Mouse (Mus musculus) embryo, embryonic 11.5 days (tissue): ENCODE results near the gene Chrnb1.

Experiments
- DNase-seq: peaks from one replicate; pipeline ENCODE4 v3.0.0-alpha.2; 2012; ENCODE audit warnings: low read depth, low spot score

Chrnb1 gene

DNA sequence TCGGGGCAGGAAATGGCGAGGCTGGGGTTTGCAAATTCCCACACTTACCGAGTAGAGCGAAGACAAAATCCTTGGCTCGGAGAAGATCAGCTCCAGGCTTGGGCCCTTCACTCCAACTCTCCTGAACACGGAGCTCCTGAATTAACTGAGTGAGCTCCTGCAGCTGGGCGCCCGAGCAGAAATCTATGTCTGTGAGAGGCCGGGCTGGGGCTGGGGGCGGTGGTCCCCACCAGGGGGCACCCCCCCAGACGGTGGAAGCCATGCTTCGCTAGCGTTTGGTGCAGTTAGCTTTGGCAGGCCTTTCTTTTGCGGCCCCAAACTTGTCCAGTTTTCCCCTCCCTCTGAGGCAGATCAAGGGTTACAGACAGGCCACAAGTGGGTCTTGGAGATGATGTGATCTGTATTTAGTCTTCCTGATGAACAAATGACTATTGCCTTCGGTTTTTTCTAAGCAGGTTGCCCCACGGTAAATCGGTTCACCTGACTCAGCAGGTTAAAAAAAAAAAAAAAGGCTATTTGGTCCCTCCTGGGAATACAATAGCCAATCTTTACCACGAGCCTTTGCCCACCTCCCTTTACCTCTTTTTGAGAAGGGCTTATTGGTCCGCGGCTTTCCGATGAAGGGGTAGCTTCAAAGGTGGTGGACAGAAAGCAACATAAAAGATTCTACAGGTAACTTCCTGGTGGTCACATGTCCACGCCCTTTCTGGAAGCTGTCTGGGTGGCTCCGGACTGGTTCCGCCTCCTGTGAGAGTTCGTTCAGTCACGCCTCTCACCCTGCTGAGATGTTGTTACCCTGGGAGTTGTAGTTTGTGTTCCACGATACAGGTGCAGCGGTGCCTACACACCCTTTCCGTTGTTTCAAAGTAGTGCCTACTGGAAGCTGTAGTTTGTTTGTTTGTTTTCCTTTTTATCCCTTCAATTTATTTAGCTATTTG, 9.5 kb upstream of the Chrnb1 start, which contains the start of gene Tmem102:
TSS of gene Tmem102 (minus strand) at position 653 of the 938 bp plus-strand sequence.
- no peak for DNase-seq

- no peak for DNase-seq
These were observed 8.9 kb upstream of the Chrnb1 start for GRCm38 (mm10) chr11:69804652-69804940.

- DNase-seq, result no peak
These were observed 8.3 kb upstream of the Chrnb1 start for GRCm38 (mm10) chr11:69803786-69804651.

DNA sequence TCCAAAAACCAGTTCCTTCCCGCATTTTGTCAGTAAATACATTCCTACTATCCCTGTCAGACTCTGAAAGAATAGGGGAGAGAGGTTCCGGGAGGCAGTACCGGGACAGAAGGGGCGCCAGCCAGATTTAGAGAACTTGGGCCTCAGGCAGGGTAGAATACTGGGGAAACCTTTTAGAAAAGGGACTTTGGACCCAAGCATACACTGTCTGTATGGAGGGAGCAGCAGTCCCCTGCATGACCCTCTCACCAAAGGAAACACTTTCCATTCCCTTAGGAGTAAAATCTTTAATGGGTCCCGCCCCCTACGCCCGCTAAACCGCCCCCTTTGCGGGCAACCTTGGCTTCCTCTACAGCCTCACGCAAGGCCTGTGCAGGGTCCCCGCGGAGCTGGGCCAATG, 7.6 kb upstream of the Chrnb1 start:
- DNase-seq, result no peak

DNA sequence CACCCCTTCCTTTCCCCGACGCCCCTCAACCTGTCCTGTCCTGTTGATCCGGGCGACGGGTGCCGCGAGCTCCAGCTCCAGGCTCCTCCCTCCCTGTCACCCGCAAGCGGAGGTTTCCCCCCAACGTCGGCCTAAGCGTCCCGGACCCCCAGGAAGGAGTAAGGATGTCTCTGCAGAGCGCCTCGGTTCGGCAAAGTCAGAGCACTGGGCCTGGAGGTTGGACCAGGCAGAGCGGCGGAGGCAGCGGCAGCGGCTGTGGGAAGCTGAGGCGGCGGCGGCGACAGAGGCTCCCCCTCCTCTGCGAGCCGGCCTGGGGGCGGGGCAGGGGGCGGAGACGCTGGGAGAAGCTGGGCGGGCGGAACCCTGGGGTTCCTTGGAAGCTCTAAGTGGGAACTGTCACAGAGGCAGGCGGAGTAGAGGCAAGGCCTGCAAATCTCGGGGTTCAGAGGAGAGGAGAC, 6.9 kb upstream of the Chrnb1 start:
- DNase-seq, result no peak

DNA sequence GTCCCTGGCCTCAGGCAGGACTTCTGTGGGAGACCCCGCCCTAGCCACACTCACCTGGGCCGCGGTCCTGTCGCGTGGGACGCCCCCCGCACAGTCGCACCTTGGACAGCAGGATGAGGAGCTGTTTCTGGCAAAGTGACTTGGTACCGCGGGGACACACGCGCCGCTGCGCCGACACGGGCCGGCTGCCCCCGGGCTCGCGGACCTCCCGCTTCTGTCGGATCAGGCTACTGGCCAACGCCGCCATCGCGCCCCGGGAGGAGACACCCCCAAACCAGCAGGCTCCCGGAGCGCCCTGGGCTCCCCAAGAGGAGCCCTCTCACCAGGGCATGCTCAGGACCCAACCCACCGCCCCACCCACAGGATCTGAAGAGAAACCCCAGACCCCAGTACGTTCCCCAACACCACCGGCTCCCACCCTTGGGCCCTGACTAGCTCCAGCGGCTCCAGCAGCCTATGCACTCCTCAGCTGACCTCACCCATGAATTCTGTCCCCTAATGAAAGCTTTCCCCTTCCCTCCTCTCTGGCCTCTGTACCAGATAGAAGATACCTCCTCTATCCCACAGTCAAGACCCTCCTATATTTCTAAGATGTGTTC, 5.7 kb upstream of the Chrnb1 start, which contains the start of gene Fgf11:
TSS of gene Fgf11 (minus strand) at position 479 of the 599 bp plus-strand sequence.
- no peak for DNase-seq

- no peak for DNase-seq
These were observed 4.9 kb upstream of the Chrnb1 start for GRCm38 (mm10) chr11:69800392-69801197.

DNA sequence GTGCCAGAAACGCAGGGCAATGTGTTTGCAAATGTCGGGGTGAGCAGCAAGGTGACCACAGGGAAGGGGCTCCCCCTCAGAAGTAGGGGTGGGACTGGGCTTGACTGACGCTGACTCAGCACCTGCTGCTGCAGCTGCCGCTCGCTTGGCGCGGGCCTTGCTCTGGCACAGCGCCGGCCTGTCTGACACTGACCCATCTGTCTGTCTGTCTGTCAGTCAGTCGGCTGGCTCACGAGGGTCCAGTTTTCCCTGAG, 4.3 kb upstream of the Chrnb1 start:
- no peak for DNase-seq

DNA sequence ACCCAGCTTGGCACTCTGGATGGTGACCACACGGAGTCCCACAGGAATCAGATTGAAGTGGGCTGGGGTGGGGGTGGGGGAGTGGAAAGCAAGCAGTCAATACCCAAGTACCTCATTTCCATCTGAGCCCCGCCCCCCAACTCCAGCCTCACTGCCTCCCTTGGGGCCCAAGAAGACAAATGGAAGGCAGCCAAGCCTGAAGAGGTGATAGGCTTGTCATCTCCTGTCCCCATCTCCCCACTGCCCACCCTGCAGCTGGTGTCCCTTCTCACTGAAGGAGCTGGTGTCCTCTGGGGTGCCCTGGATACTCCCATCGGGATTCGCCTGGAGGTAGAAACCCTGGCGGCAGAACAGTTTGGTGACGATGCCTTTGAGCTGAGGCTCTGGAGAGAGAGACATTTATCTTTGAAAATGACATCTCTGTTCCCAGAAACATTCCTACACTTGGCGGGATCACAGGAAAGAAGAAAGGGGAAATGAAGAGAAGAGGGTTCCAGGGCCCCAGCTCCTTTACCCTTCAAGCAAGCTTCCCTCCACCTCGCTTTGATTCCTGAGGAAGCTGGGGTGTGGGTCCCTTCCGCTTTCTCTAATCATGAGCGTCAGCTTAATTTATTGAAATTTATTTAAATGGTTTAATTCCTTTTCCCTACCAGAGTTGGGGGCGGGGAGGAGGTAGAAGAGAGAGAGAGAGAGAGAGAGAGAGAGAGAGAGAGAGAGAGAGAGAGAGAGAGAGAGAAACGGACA, 3.8 kb upstream of the Chrnb1 start:
- no peak for DNase-seq

DNA sequence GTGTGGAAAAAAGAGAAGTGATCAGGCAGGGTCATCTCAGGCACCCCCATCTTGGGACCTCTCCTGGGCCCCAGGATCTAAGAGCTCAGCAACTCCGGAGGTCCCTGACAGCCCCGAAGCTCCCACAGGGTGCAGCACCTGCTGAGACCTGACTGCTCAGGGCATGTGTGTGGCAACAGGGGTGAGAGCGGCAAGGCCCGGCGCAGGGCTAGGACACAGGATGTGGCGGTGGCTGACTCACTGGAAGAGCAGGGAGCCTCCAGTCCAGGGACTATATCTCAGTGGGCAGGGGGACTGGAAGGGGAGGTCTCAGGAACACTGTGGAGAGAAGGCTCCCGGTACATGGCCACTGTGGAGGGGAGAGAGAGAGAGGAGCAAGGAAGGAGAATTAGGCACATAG, 2.2 kb upstream of the Chrnb1 start:
- DNase-seq, result no peak

DNA sequence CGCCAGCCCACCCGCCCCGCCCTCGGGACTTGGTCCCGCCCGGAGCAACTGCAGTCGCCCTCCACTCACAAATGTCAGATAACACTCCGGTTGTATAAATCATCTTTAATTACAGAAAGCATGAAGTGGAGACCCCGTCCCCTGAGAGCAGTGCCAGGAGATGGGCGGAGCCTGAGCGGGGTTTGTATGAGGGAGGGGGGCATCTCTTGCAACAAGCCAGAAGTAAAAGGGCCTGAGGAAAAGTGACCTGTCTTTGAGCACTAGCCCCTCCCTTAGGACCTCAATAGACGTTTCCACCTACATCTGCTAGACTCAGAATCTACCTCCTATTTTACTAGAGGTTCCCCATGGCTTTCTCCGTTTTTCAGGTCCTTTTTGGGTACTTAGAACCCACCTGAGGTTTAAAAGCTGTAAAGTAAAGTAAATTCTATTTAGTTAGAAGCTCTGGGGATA, 266 bp upstream of the Chrnb1 start:
- DNase-seq, result no peak

GRCm38 (mm10) chr11:69793429-69793828, 2.3 kb downstream of the Chrnb1 start:
- no peak for DNase-seq

DNA sequence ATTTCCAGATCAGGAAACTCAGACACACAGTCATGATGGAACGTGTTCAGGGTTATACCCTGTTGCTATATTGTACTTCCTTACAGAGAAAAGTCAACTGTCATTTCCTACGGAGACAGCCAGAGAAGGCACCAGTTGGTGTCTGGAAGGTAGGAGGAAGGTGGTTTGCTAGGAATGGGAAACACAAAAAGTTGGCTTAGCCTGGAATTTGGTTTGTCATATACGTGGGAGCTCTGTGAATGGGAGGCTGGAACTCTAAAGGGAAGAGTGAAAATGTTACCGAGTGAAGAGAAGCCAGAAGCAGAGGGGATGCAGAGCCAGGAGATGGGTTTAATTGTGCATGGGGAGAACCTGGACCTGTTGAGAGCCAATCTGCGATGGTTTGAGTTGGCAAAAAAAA, 4.3 kb downstream of the Chrnb1 start:
- no peak for DNase-seq

- DNase-seq, result no peak
These were observed 6.3 kb downstream of the Chrnb1 start for GRCm38 (mm10) chr11:69789431-69789830.

GRCm38 (mm10) chr11:69787306-69787705, 8.4 kb downstream of the Chrnb1 start:
- no peak for DNase-seq

- DNase-seq, result no peak
These were observed 10.9 kb downstream of the Chrnb1 start for GRCm38 (mm10) chr11:69784793-69785272.

DNA sequence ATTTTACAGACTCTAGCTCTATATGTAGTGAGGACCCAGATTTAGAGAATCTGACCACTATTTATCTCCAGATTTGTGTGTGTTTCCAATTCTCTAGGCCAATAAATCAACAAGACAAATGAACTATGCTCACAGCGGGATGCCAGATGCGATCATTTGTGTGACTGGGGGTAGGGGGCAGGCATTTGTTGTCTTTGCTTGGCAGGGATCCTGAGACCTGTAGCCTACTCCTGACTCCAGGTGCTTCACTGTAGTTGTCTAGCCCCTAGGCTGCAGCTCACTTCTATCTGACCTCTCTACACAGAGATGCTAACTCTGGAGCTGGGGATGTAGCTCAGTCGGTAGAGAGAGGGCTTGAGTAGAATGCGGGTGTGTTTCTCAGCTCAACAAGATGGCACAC, 13.9 kb downstream of the Chrnb1 start:
- no peak for DNase-seq

DNA sequence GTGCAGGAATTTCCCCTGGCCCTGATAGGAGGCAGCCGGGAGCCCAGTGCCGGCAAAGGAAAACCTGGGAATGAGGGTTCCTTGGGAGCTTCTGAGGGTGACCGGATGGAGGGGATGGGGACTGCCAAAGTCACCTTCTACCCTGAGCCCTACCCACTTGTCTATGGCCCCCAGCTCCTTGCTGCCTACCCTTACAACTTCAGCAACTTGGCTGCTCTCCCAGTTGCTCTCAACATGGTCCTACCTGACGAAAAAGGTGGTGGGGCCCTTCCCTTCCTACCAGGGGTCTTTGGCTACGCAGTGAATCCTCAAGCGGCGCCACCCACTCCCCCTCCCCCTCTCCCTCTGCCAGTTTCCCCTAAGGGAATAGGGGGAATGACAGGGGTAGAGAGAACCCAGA, 16.8 kb downstream of the Chrnb1 start:
- DNase-seq, result no peak

DNA sequence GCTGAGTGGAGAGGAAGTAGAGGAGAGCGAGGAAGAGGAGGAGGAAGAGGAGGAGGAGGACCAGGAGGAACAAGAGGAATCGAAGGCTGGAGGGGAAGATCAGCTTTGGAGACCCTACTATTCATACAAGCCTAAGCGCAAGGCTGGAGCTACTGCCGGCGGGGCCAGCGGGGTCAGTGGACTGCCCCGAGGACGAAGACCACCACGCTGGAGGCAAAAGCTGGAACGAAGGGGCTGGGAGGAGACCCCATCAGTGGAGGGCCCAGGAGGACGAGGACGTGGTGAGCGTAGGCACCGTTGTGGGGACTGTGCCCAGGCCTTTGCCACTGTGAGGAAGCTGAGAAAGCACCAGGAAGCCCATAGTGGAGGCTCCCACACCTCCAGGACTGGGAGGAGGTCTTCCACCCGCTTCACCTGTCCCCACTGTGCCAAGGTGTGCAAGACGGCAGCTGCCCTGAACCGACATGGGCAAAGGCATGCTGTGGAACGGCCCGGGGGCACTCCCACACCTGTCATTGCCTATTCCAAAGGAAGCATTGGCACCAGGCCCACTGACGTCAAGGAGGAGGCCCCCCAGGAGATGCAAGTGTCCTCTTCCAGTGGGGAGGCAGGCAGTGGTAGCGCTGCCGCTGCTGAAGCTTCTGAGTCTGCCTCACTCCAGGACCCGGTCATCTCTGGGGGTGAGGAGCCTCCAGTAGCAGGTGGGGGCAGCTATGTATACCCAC, 17.3 kb downstream of the Chrnb1 start:
- no peak for DNase-seq
